Comparison of ENCODE assay signal across 21 mouse cellular contexts in the genomic region with DNA sequence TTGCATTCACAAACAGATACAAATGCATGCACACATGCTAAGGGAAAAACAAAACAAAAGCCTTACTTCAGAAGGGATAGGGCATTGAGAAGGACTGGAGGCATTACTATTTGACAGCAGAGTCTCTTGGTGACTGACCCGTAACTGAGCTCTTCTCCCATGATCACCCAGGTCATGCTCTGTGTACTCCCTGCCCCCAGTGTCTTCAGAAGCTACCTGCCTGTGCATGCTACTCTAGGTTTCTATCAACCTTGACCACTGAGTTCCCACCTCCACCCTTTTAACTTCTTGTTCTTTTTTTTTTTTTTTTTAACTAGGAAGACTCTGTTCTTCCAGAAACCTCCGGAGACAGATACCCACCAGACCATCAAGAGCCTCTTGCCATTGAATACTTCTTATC. TPM values are rescaled to one million over a fixed set of nuclear protein-coding genes. Genes with fewer than 3 reads are reported as not detected.
DNase-seq lines count a peak whose midpoint lies in the region; TF ChIP-seq lines count a peak whose summit lies in the region.
"Had no signal": no experiment of that assay in that cellular context is flagged by ENCODE, and none has a peak within 500 bp of the region (broad histone marks: within the 10 kb centered on the region; RNA-seq: fewer than 3 reads in every experiment).

No protein-coding gene starts in this region.

- peak; percentile 37 to 59 for DNase-seq in kidney, adult 8-10 months
- no peak for DNase-seq in kidney, postnatal 10 days
- peak; percentile 60 for DNase-seq in A20 (ENCODE audit: low read depth, low spot score)
- DNase-seq in CH12.LX (ENCODE audit: extremely low read depth) = no peak
- DNase-seq in kidney, postnatal 25 days = peak; percentile 18 to 66
- no peak for DNase-seq in frontal cortex, postnatal 36 days (ENCODE audit: low spot score in 2 of 2)
- no peak for DNase-seq in MN1 (ENCODE audit: low spot score)
- DNase-seq: adrenal gland, adult 8-10 months; adrenal gland, postnatal 25 days; cerebellum, adult 11-12 months; cerebellum, adult 9-10 months; cerebellum, postnatal 14 days; gastrocnemius, adult 2 months; gastrocnemius, postnatal 14 days; heart, adult 11 months had no signal

- H3K9me3 ChIP-seq in CH12.LX (replicated peaks; ENCODE audit: low read length) = no peaks in the 10 kb centered on the region
- H3K9me3 ChIP-seq: forebrain, embryonic 10.5 days; forebrain, embryonic 13.5 days; hindbrain, embryonic 10.5 days; hindbrain, embryonic 13.5 days had no signal

- in situ Hi-C loops in CH12.LX (cut with MboI; ENCODE audit: low pct_ligation_motif_present, low pct_unique_long_range_greater_than_20kb, low sequenced_read_pairs) = no loop called here

- H3K79me2 ChIP-seq in CH12.LX (replicated peaks; ENCODE audit: control insufficient read depth, extremely low read depth, insufficient read depth, poor library complexity, severe bottlenecking) = no peaks in the 10 kb centered on the region

- H3K36me3 ChIP-seq in CH12.LX (replicated peaks in 1 of 2; ENCODE audit: control insufficient read depth in 1 of 2, insufficient read depth in 1 of 2, low read length in 1 of 2) = no peaks in the 10 kb centered on the region
- H3K36me3 ChIP-seq: forebrain, embryonic 10.5 days; hindbrain, embryonic 10.5 days; hindbrain, embryonic 13.5 days had no signal

- peaks cover 0 to 26% of the 10 kb centered on the region in 2 experiments; a peak in 3 of 4 replicates for H3K4me1 ChIP-seq in CH12.LX (ENCODE audit: control insufficient read depth in 1 of 2, insufficient read depth in 2 of 2)
- H3K4me1 ChIP-seq: hindbrain, embryonic 10.5 days had no signal

- no peak for TF ChIP-seq POLR2A in CH12.LX (IDR thresholded peaks at IDR 0.05; ENCODE audit: low read depth, low read length)

- TF ChIP-seq EP300 in CH12.LX (IDR thresholded peaks at IDR 0.05; ENCODE audit: low read length) = no peak

- H3K4me3 ChIP-seq in CH12.LX (replicated peaks in 1 of 3; ENCODE audit: low read depth in 2 of 3, low read length in 2 of 3, poor library complexity in 1 of 3) = no peak overlapping the region
- H3K4me3 ChIP-seq: forebrain, embryonic 10.5 days; forebrain, embryonic 13.5 days; gastrocnemius, adult 2 months; hindbrain, embryonic 10.5 days; hindbrain, embryonic 13.5 days had no signal

- TF ChIP-seq RAD21 in CH12.LX (IDR thresholded peaks at IDR 0.05; ENCODE audit: low read depth, low read length) = no peak

- TF ChIP-seq CTCF in CH12.LX (conservative IDR thresholded peaks at IDR 0.05 in 1 of 2, IDR thresholded peaks at IDR 0.05 in 1 of 2; ENCODE audit: low read depth in 2 of 2, low read length in 2 of 2) = no peak

- H3K9ac ChIP-seq in CH12.LX (ENCODE audit: insufficient read depth, low read depth) = no peak overlapping the region
- H3K9ac ChIP-seq: forebrain, embryonic 13.5 days; hindbrain, embryonic 13.5 days had no signal

- H3K4me2 ChIP-seq in CH12.LX (ENCODE audit: insufficient read depth, low read depth, poor library complexity, severe bottlenecking) = no peak overlapping the region
- H3K4me2 ChIP-seq: forebrain, embryonic 13.5 days; heart, embryonic 11.5 days; hindbrain, embryonic 13.5 days had no signal

- dilution Hi-C loops in CH12.LX (cut with MboI; ENCODE audit: extremely low pct_ligation_motif_present, extremely low pct_unique_long_range_greater_than_20kb, low sequenced_read_pairs) = no loop called here

- no peaks in the 10 kb centered on the region for H3K27me3 ChIP-seq in CH12.LX (replicated peaks)
- H3K27me3 ChIP-seq: forebrain, embryonic 13.5 days had no signal

- H3K27ac ChIP-seq in CH12.LX (ENCODE audit: insufficient read depth, low read depth) = no peak overlapping the region
- H3K27ac ChIP-seq: forebrain, embryonic 10.5 days; forebrain, embryonic 13.5 days; gastrocnemius, adult 2 months; hindbrain, embryonic 10.5 days; hindbrain, embryonic 13.5 days had no signal

TF ChIP-seq in CH12.LX, 34 proteins besides CTCF, POLR2A, EP300 and RAD21:
- TF ChIP-seq MAX (IDR thresholded peaks at IDR 0.05; ENCODE audit: low read length) (no peak), ZNF384 (IDR thresholded peaks at IDR 0.05; ENCODE audit: low read depth, low read length) (peak; percentile 26)

RNA-seq across cellular contexts. Expression of gene D10Wsu102e, which starts 9.3 kb away (rescaled TPM):
- total RNA-seq in CH12.LX (2012; rRNA removed) (1.5 and 1.6 TPM in 2 replicates), CH12.LX (2014; rRNA removed) (0.95 and 1.0 TPM in 2 replicates)
- polyA plus RNA-seq in CH12.LX (2012; ENCODE audit: insufficient read length, low read depth) = 1.6 TPM in 2 replicates

RNA-seq across cellular contexts. Expression of gene Slc41a2, which starts 13.0 kb away (rescaled TPM):
- total RNA-seq in CH12.LX (2012; rRNA removed) = 0.08 and 0.17 TPM in 2 replicates
- not detected in 2 replicates for total RNA-seq in CH12.LX (2014; rRNA removed)
- not detected in 2 replicates for polyA plus RNA-seq in CH12.LX (2012; ENCODE audit: insufficient read length, low read depth)
- total RNA-seq: MEL had no signal

Comparison
In these comparisons a context has a peak if more than half of its experiments do, and no peak if none do; other contexts are left out.
1. DNase-seq: peak in kidney, adult 8-10 months (2 of 2), A20 (single experiment) and kidney, postnatal 25 days (2 of 2); none in kidney, postnatal 10 days (single experiment), CH12.LX (single experiment), frontal cortex, postnatal 36 days (0 of 2) and MN1 (single experiment).